Mouse (Mus musculus): Measurements from ENCODE around the gene Mical3. TPM values are rescaled to one million over a fixed set of nuclear protein-coding genes. Genes with fewer than 3 reads are reported as not detected.

The Mical3 gene
- polyA plus RNA-seq, 1 experiment from 2014 or later = 20.0 TPM

- WGBS = 89% methylated on average over 1 of the region's 1 CpGs
- H3K4me2 ChIP-seq (replicated peaks; ENCODE audit: low read depth, low read length) = no peak overlapping the region
- no peak for ATAC-seq (ENCODE audit: low FRiP score, low TSS enrichment)
- H3K36me3 ChIP-seq (ENCODE audit: control insufficient read depth, insufficient read depth, low read length) = no peaks in the 10 kb centered on the region
- no peak overlapping the region for H3K4me3 ChIP-seq (ENCODE audit: low read length)
- H3K9me3 ChIP-seq (ENCODE audit: control insufficient read depth, low read length) = no peaks in the 10 kb centered on the region
- peaks cover 8% of the 10 kb centered on the region; the same call in 1 of the 2 replicates for H3K4me1 ChIP-seq (ENCODE audit: control insufficient read depth, insufficient read depth, low read length)
- H3K9ac ChIP-seq (ENCODE audit: low read depth, low read length) = no peak overlapping the region
- 0 out of 2 replicates have a peak, but pooled peaks cover 3% of the 10 kb centered on the region for H3K27me3 ChIP-seq (ENCODE audit: control insufficient read depth, insufficient read depth, low read length)
- no peak overlapping the region for H3K27ac ChIP-seq (ENCODE audit: low read depth, low read length)
These were observed 8.5 kb upstream of the Mical3 start for GRCm38 (mm10) chr6:121139271-121139670.

GRCm38 (mm10) chr6:121138338-121139040 lies 7.7 kb upstream of the Mical3 start:
- Histone ChIP-seq H3K9me3 (ENCODE audit: control insufficient read depth, low read length) (no peaks in the 10 kb centered on the region), H3K4me3 (ENCODE audit: low read length) (no peak overlapping the region), H3K4me1 (ENCODE audit: control insufficient read depth, insufficient read depth, low read length) (peaks cover 2% of the 10 kb centered on the region; the same call in 1 of the 2 replicates), H3K4me2 (replicated peaks; ENCODE audit: low read depth, low read length) (no peak overlapping the region), H3K27me3 (ENCODE audit: control insufficient read depth, insufficient read depth, low read length) (0 out of 2 replicates have a peak, but pooled peaks cover 3% of the 10 kb centered on the region), H3K9ac (ENCODE audit: low read depth, low read length) (no peak overlapping the region), H3K27ac (ENCODE audit: low read depth, low read length) (no peak overlapping the region), H3K36me3 (ENCODE audit: control insufficient read depth, insufficient read depth, low read length) (no peaks in the 10 kb centered on the region)
- ATAC-seq (ENCODE audit: low FRiP score, low TSS enrichment) = no peak
- WGBS = 69% methylated on average over 12 of the region's 12 CpGs

- Histone ChIP-seq H3K4me2 (replicated peaks; ENCODE audit: low read depth, low read length) (no peak overlapping the region), H3K4me1 (ENCODE audit: control insufficient read depth, insufficient read depth, low read length) (no peaks in the 10 kb centered on the region), H3K9me3 (ENCODE audit: control insufficient read depth, low read length) (no peaks in the 10 kb centered on the region), H3K27me3 (ENCODE audit: control insufficient read depth, insufficient read depth, low read length) (peaks cover 9% of the 10 kb centered on the region), H3K27ac (ENCODE audit: low read depth, low read length) (no peak overlapping the region), H3K36me3 (ENCODE audit: control insufficient read depth, insufficient read depth, low read length) (no peaks in the 10 kb centered on the region), H3K4me3 (ENCODE audit: low read length) (no peak overlapping the region), H3K9ac (ENCODE audit: low read depth, low read length) (no peak overlapping the region)
- ATAC-seq (ENCODE audit: low FRiP score, low TSS enrichment) = no peak
- 54% methylated on average over 6 of the region's 6 CpGs for WGBS
These were observed 6.4 kb upstream of the Mical3 start for GRCm38 (mm10) chr6:121137222-121137621.

GRCm38 (mm10) chr6:121134884-121135283 lies 4.1 kb upstream of the Mical3 start:
- Histone ChIP-seq H3K4me3 (ENCODE audit: low read length) (no peak overlapping the region), H3K36me3 (ENCODE audit: control insufficient read depth, insufficient read depth, low read length) (no peaks in the 10 kb centered on the region), H3K27ac (ENCODE audit: low read depth, low read length) (no peak overlapping the region), H3K27me3 (ENCODE audit: control insufficient read depth, insufficient read depth, low read length) (peaks cover 28% of the 10 kb centered on the region), H3K9ac (ENCODE audit: low read depth, low read length) (no peak overlapping the region), H3K4me2 (replicated peaks; ENCODE audit: low read depth, low read length) (no peak overlapping the region), H3K9me3 (ENCODE audit: control insufficient read depth, low read length) (no peaks in the 10 kb centered on the region), H3K4me1 (ENCODE audit: control insufficient read depth, insufficient read depth, low read length) (peaks cover 3% of the 10 kb centered on the region; the same call in 1 of the 2 replicates)
- 62% methylated on average over 5 of the region's 5 CpGs for WGBS
- ATAC-seq (ENCODE audit: low FRiP score, low TSS enrichment) = no peak

- ATAC-seq (ENCODE audit: low FRiP score, low TSS enrichment) = no peak
- H3K9me3 ChIP-seq (ENCODE audit: control insufficient read depth, low read length) = no peaks in the 10 kb centered on the region
- no peak overlapping the region for H3K9ac ChIP-seq (ENCODE audit: low read depth, low read length)
- no peaks in the 10 kb centered on the region for H3K36me3 ChIP-seq (ENCODE audit: control insufficient read depth, insufficient read depth, low read length)
- peaks cover 31% of the 10 kb centered on the region for H3K27me3 ChIP-seq (ENCODE audit: control insufficient read depth, insufficient read depth, low read length)
- WGBS = 52% methylated on average over 3 of the region's 3 CpGs
- no peak overlapping the region for H3K27ac ChIP-seq (ENCODE audit: low read depth, low read length)
- no peak overlapping the region for H3K4me2 ChIP-seq (replicated peaks; ENCODE audit: low read depth, low read length)
- peaks cover 3% of the 10 kb centered on the region; the same call in 1 of the 2 replicates for H3K4me1 ChIP-seq (ENCODE audit: control insufficient read depth, insufficient read depth, low read length)
- no peak overlapping the region for H3K4me3 ChIP-seq (ENCODE audit: low read length)
These were observed 3.5 kb upstream of the Mical3 start for GRCm38 (mm10) chr6:121134249-121134648.

- Histone ChIP-seq H3K9ac (ENCODE audit: low read depth, low read length) (peak overlapping the region; percentile 2; the same call in 1 of the 2 replicates), H3K27me3 (ENCODE audit: control insufficient read depth, insufficient read depth, low read length) (peaks cover 32% of the 10 kb centered on the region), H3K36me3 (ENCODE audit: control insufficient read depth, insufficient read depth, low read length) (no peaks in the 10 kb centered on the region), H3K4me3 (ENCODE audit: low read length) (peak overlapping the region; percentile 35), H3K4me1 (ENCODE audit: control insufficient read depth, insufficient read depth, low read length) (peaks cover 3% of the 10 kb centered on the region; the same call in 1 of the 2 replicates), H3K4me2 (replicated peaks; ENCODE audit: low read depth, low read length) (peak overlapping the region; percentile 72), H3K27ac (ENCODE audit: low read depth, low read length) (no peak overlapping the region), H3K9me3 (ENCODE audit: control insufficient read depth, low read length) (no peaks in the 10 kb centered on the region)
- 1% methylated on average over 32 of the region's 32 CpGs for WGBS
- peak; percentile 95 for ATAC-seq (ENCODE audit: low FRiP score, low TSS enrichment)
These were observed 627 bp downstream of the Mical3 start for GRCm38 (mm10) chr6:121130039-121130705.

GRCm38 (mm10) chr6:121129506-121129905 lies 1.3 kb downstream of the Mical3 start:
- Histone ChIP-seq H3K4me1 (ENCODE audit: control insufficient read depth, insufficient read depth, low read length) (peaks cover 3% of the 10 kb centered on the region; the same call in 1 of the 2 replicates), H3K4me2 (replicated peaks; ENCODE audit: low read depth, low read length) (peak overlapping the region; percentile 72), H3K9ac (ENCODE audit: low read depth, low read length) (peak overlapping the region; percentile 2; the same call in 1 of the 2 replicates), H3K9me3 (ENCODE audit: control insufficient read depth, low read length) (no peaks in the 10 kb centered on the region), H3K4me3 (ENCODE audit: low read length) (peak overlapping the region; percentile 35), H3K27ac (ENCODE audit: low read depth, low read length) (no peak overlapping the region), H3K27me3 (ENCODE audit: control insufficient read depth, insufficient read depth, low read length) (peaks cover 31% of the 10 kb centered on the region), H3K36me3 (ENCODE audit: control insufficient read depth, insufficient read depth, low read length) (no peaks in the 10 kb centered on the region)
- WGBS = 6% methylated on average over 21 of the region's 21 CpGs
- ATAC-seq (ENCODE audit: low FRiP score, low TSS enrichment) = peak; percentile 53; the same call in 1 of the 2 replicates

GRCm38 (mm10) chr6:121128736-121129135 lies 2.1 kb downstream of the Mical3 start:
- no peak for ATAC-seq (ENCODE audit: low FRiP score, low TSS enrichment)
- Histone ChIP-seq H3K9ac (ENCODE audit: low read depth, low read length) (no peak overlapping the region), H3K27ac (ENCODE audit: low read depth, low read length) (no peak overlapping the region), H3K27me3 (ENCODE audit: control insufficient read depth, insufficient read depth, low read length) (peaks cover 29% of the 10 kb centered on the region), H3K4me1 (ENCODE audit: control insufficient read depth, insufficient read depth, low read length) (peaks cover 3% of the 10 kb centered on the region; the same call in 1 of the 2 replicates), H3K36me3 (ENCODE audit: control insufficient read depth, insufficient read depth, low read length) (no peaks in the 10 kb centered on the region), H3K9me3 (ENCODE audit: control insufficient read depth, low read length) (no peaks in the 10 kb centered on the region), H3K4me3 (ENCODE audit: low read length) (no peak overlapping the region), H3K4me2 (replicated peaks; ENCODE audit: low read depth, low read length) (no peak overlapping the region)
- 85% methylated on average over 5 of the region's 5 CpGs for WGBS

- Histone ChIP-seq H3K9me3 (ENCODE audit: control insufficient read depth, low read length) (no peaks in the 10 kb centered on the region), H3K4me2 (replicated peaks; ENCODE audit: low read depth, low read length) (no peak overlapping the region), H3K4me3 (ENCODE audit: low read length) (no peak overlapping the region), H3K36me3 (ENCODE audit: control insufficient read depth, insufficient read depth, low read length) (no peaks in the 10 kb centered on the region), H3K27ac (ENCODE audit: low read depth, low read length) (no peak overlapping the region), H3K4me1 (ENCODE audit: control insufficient read depth, insufficient read depth, low read length) (peaks cover 4% of the 10 kb centered on the region; the same call in 1 of the 2 replicates), H3K27me3 (ENCODE audit: control insufficient read depth, insufficient read depth, low read length) (peaks cover 27% of the 10 kb centered on the region), H3K9ac (ENCODE audit: low read depth, low read length) (no peak overlapping the region)
- ATAC-seq (ENCODE audit: low FRiP score, low TSS enrichment) = no peak
- WGBS = 70% methylated on average over 3 of the region's 3 CpGs
These were observed 3.1 kb downstream of the Mical3 start for GRCm38 (mm10) chr6:121127726-121128125.
